Mouse (Mus musculus) CH12.LX (cell line): ENCODE measurements around the gene Lrguk. TPM values are rescaled to one million over a fixed set of nuclear protein-coding genes. Genes with fewer than 3 reads are reported as not detected.

Experiments used
- DNase-seq: peaks from one replicate; pipeline ENCODE4 v3.0.0-alpha.2; 2013; ENCODE audit errors: extremely low read depth
- H3K27ac ChIP-seq: 2 replicates; pipeline ENCODE4 v1.5.1; 2012; ENCODE audit warnings: low read depth, mild to moderate bottlenecking, control low read depth, moderate library complexity; ENCODE audit not compliant: insufficient read depth
- H3K27me3 ChIP-seq: replicated peaks from 2 replicates; pipeline ENCODE3; 2012; ENCODE audit warnings: inconsistent platforms
- H3K36me3 ChIP-seq, 2 experiments: replicated peaks in 1 of 2; 2 replicates each; pipeline versions ENCODE3 to v1.6.1; 2012; ENCODE audit warnings: inconsistent platforms in 1 of 2, low read length in 1 of 2, mild to moderate bottlenecking in 1 of 2, mixed read lengths in 1 of 2, moderate library complexity in 1 of 2; ENCODE audit not compliant: control insufficient read depth in 1 of 2, insufficient read depth in 1 of 2
- H3K4me1 ChIP-seq, 2 experiments: 2 replicates each; pipeline ENCODE4 v1.6.1; 2012; ENCODE audit warnings: inconsistent platforms in 1 of 2, moderate library complexity in 1 of 2; ENCODE audit not compliant: insufficient read depth in 2 of 2, control insufficient read depth in 1 of 2
- H3K4me2 ChIP-seq: 2 replicates; pipeline ENCODE4 v1.6.1; 2012; ENCODE audit warnings: low read depth, mild to moderate bottlenecking, control low read depth; ENCODE audit not compliant: poor library complexity, insufficient read depth, severe bottlenecking
- H3K4me3 ChIP-seq, 3 experiments: fragments of 150-350 bp in 1 of 3; sonication (generic) in 1 of 3; replicated peaks in 1 of 3; 2 replicates each; pipeline versions ENCODE3 to v1.5.1; 2011 to 2012; ENCODE audit warnings: low read depth in 2 of 3, low read length in 2 of 3, mild to moderate bottlenecking in 2 of 3, moderate library complexity in 2 of 3, control low read depth in 1 of 3, improper control_type of control experiment in 1 of 3, inconsistent platforms in 1 of 3, mixed read lengths in 1 of 3; ENCODE audit not compliant: poor library complexity in 1 of 3
- H3K79me2 ChIP-seq: replicated peaks from 2 replicates; pipeline ENCODE4 v1.6.1; 2012; ENCODE audit warnings: mild to moderate bottlenecking, moderate library complexity; ENCODE audit not compliant: control insufficient read depth, poor library complexity, insufficient read depth, severe bottlenecking; ENCODE audit errors: extremely low read depth
- H3K9ac ChIP-seq: 2 replicates; pipeline ENCODE4 v1.6.1; 2012; ENCODE audit warnings: low read depth, mild to moderate bottlenecking, control low read depth, moderate library complexity; ENCODE audit not compliant: insufficient read depth
- H3K9me3 ChIP-seq: replicated peaks from 2 replicates; pipeline ENCODE3; 2012; ENCODE audit warnings: low read length, inconsistent platforms, mixed read lengths
- BHLHE40 ChIP-seq: IDR thresholded peaks from 2 replicates; pipeline ENCODE4 v1.6.1; 2011; ENCODE audit warnings: mild to moderate bottlenecking, low read depth, low read length, improper control_type of control experiment
- CHD1 ChIP-seq: IDR thresholded peaks from 2 replicates; pipeline ENCODE4 v1.6.1; 2012; ENCODE audit warnings: low read depth, low read length, improper control_type of control experiment, inconsistent platforms
- CHD2 ChIP-seq: IDR thresholded peaks from 2 replicates; pipeline ENCODE4 v1.6.1; 2011; ENCODE audit warnings: low read length, improper control_type of control experiment
- ELF1 ChIP-seq: IDR thresholded peaks from 2 replicates; pipeline ENCODE4 v1.6.1; 2014; ENCODE audit warnings: low read depth, mild to moderate bottlenecking, inconsistent platforms, low read length, improper control_type of control experiment
- EP300 ChIP-seq: IDR thresholded peaks from 2 replicates; pipeline ENCODE4 v1.6.1; 2011; ENCODE audit warnings: low read length, improper control_type of control experiment
- GABPA ChIP-seq: IDR thresholded peaks from 2 replicates; pipeline ENCODE4 v1.6.1; 2012; ENCODE audit warnings: low read depth, low read length, improper control_type of control experiment, inconsistent platforms; ENCODE audit not compliant: insufficient replicate concordance
- HCFC1 ChIP-seq: IDR thresholded peaks from 2 replicates; pipeline ENCODE4 v1.6.1; 2012; ENCODE audit warnings: low read depth, mild to moderate bottlenecking, inconsistent platforms, low read length, improper control_type of control experiment
- IRF4 ChIP-seq: IDR thresholded peaks from 2 replicates; pipeline ENCODE4 v1.6.1; 2014; ENCODE audit warnings: low read depth, mild to moderate bottlenecking, inconsistent platforms, low read length, improper control_type of control experiment
- JUN ChIP-seq: IDR thresholded peaks from 2 replicates; pipeline ENCODE4 v1.6.1; 2011; ENCODE audit warnings: low read depth, mild to moderate bottlenecking, low read length, improper control_type of control experiment, moderate library complexity; ENCODE audit not compliant: insufficient read depth
- JUND ChIP-seq: conservative IDR thresholded peaks from 2 replicates; pipeline ENCODE4 v1.6.1; 2011; ENCODE audit warnings: low read depth, low read length, improper control_type of control experiment
- MAFK ChIP-seq: IDR thresholded peaks from 2 replicates; pipeline ENCODE4 v1.6.1; 2011; ENCODE audit warnings: low read length, improper control_type of control experiment; ENCODE audit not compliant: insufficient replicate concordance
- MAX ChIP-seq: IDR thresholded peaks from 2 replicates; pipeline ENCODE4 v1.6.1; 2011; ENCODE audit warnings: low read length, improper control_type of control experiment
- MEF2A ChIP-seq: IDR thresholded peaks from 2 replicates; pipeline ENCODE4 v1.6.1; 2014; ENCODE audit warnings: low read depth, mild to moderate bottlenecking, inconsistent platforms, low read length, improper control_type of control experiment, borderline replicate concordance
- MXI1 ChIP-seq: IDR thresholded peaks from 2 replicates; pipeline ENCODE4 v1.6.1; 2011; ENCODE audit warnings: mild to moderate bottlenecking, low read depth, low read length, improper control_type of control experiment
- MYC ChIP-seq: IDR thresholded peaks from 2 replicates; pipeline ENCODE4 v1.6.1; 2011; ENCODE audit warnings: low read depth, mild to moderate bottlenecking, improper control_type of control experiment, low read length
- NELFE ChIP-seq: IDR thresholded peaks from 2 replicates; pipeline ENCODE4 v1.6.1; 2011; ENCODE audit warnings: low read depth, low read length, improper control_type of control experiment
- NRF1 ChIP-seq: IDR thresholded peaks from 2 replicates; pipeline ENCODE4 v1.6.1; 2014; ENCODE audit warnings: low read depth, mild to moderate bottlenecking, inconsistent platforms, low read length, improper control_type of control experiment, moderate library complexity
- PAX5 ChIP-seq: IDR thresholded peaks from 2 replicates; pipeline ENCODE4 v1.6.1; 2012; ENCODE audit warnings: low read length, inconsistent platforms, mixed read lengths
- POLR2A ChIP-seq: IDR thresholded peaks from 2 replicates; pipeline ENCODE4 v1.6.1; 2011; ENCODE audit warnings: low read depth, mild to moderate bottlenecking, improper control_type of control experiment, low read length
- RCOR1 ChIP-seq: conservative IDR thresholded peaks from 2 replicates; pipeline ENCODE4 v1.6.1; 2012; ENCODE audit warnings: low read depth, mild to moderate bottlenecking, inconsistent platforms, low read length, improper control_type of control experiment
- SMC3 ChIP-seq: IDR thresholded peaks from 2 replicates; pipeline ENCODE4 v1.6.1; 2011; ENCODE audit warnings: low read depth, low read length, improper control_type of control experiment
- UBTF ChIP-seq: IDR thresholded peaks from 2 replicates; pipeline ENCODE4 v1.6.1; 2012; ENCODE audit warnings: low read depth, mild to moderate bottlenecking, inconsistent platforms, low read length, improper control_type of control experiment, moderate library complexity
- USF2 ChIP-seq: conservative IDR thresholded peaks from 2 replicates; pipeline ENCODE4 v1.6.1; 2011; ENCODE audit warnings: low read depth, low read length, improper control_type of control experiment
- ZC3H11A ChIP-seq: IDR thresholded peaks from 2 replicates; pipeline ENCODE4 v1.6.1; 2012; ENCODE audit warnings: low read depth, mild to moderate bottlenecking, inconsistent platforms, low read length, improper control_type of control experiment
- ZKSCAN1 ChIP-seq: IDR thresholded peaks from 2 replicates; pipeline ENCODE4 v1.6.1; 2012; ENCODE audit warnings: low read depth, inconsistent platforms, low read length, improper control_type of control experiment, borderline replicate concordance
- ZMIZ1 ChIP-seq: IDR thresholded peaks from 2 replicates; pipeline ENCODE4 v1.6.1; 2012; ENCODE audit warnings: low read depth, mild to moderate bottlenecking, inconsistent platforms, low read length, improper control_type of control experiment
- dilution Hi-C: fragments of 300-500 bp; cut with MboI; formaldehyde crosslinking; loops from 2 replicates; pipeline ENCODE4 v1.14.3; 2020; ENCODE audit warnings: low sequenced_read_pairs; ENCODE audit not compliant: extremely low pct_unique_long_range_greater_than_20kb, extremely low pct_ligation_motif_present
- in situ Hi-C: fragments of 300-500 bp; cut with MboI; formaldehyde crosslinking; loops from 3 replicates; pipeline ENCODE4 v1.14.3; 2019; ENCODE audit warnings: low sequenced_read_pairs, low pct_ligation_motif_present, low pct_unique_long_range_greater_than_20kb, mixed read lengths
- polyA plus RNA-seq: library from polyadenylated mRNA; unstranded; fragments of >175 nt; gene quantifications from 2 replicates; pipeline ENCODE4 v1.2.1, GENCODE M21; 2012; ENCODE audit warnings: low read depth; ENCODE audit not compliant: insufficient read length
- total RNA-seq, 2 experiments: library from RNA; depleted of rRNA; stranded (reverse); fragments of 300-350 nt in 1 of 2; fragments of >200 nt in 1 of 2; gene quantifications; 2 replicates each; pipeline ENCODE4 v1.2.3; 2012 to 2014

The Lrguk gene
- total and polyA plus RNA-seq, 3 experiments, result 0.85 to 1.6 (median 1.1) TPM

GRCm38 (mm10) chr6:34040624-34041235, 11.5 kb downstream of the Lrguk start (continued):
- no peak for TF ChIP-seq ZKSCAN1
- TF ChIP-seq PAX5, result no peak
- TF ChIP-seq EP300, result no peak
- TF ChIP-seq MXI1, result no peak
- TF ChIP-seq GABPA, result no peak
- no peak for TF ChIP-seq ELF1
- TF ChIP-seq USF2, result no peak

- H3K36me3 ChIP-seq, result peaks cover 0 to 6% of the 10 kb centered on the region in 2 experiments
- no peak overlapping the region for H3K4me3 ChIP-seq
- dilution Hi-C loops (no loop called here), in situ Hi-C loops (loop anchor here (10.0 kb wide), 1 partner anchor 233 kb away; no protein-coding TSS in a partner anchor)
- H3K9ac ChIP-seq, result no peak overlapping the region
- peaks cover 3% of the 10 kb centered on the region for H3K9me3 ChIP-seq
- H3K4me2 ChIP-seq, result no peak overlapping the region
- peaks cover 0 to 21% of the 10 kb centered on the region in 2 experiments; a peak in 2 of 4 replicates for H3K4me1 ChIP-seq
- DNase-seq, result no peak
- H3K27ac ChIP-seq, result no peak overlapping the region
- no peaks in the 10 kb centered on the region for H3K79me2 ChIP-seq
- TF ChIP-seq SMC3 (no peak), JUND (no peak), JUN (no peak), PAX5 (no peak), NELFE (no peak), POLR2A (no peak), CHD1 (no peak), ZMIZ1 (no peak)
- TF ChIP-seq, all 38 proteins: peak for 0
- H3K27me3 ChIP-seq, result no peaks in the 10 kb centered on the region
Measured at GRCm38 (mm10) chr6:34041589-34042280, 12.5 kb downstream of the Lrguk start.

- dilution Hi-C loops (no loop called here), in situ Hi-C loops (loop anchor here (10.0 kb wide), 1 partner anchor 230 kb away; no protein-coding TSS in a partner anchor)
- peaks cover 0 to 6% of the 10 kb centered on the region in 2 experiments for H3K36me3 ChIP-seq
- no peak for DNase-seq
- TF ChIP-seq ZC3H11A, result no peak
- no peak for TF ChIP-seq POLR2A
- no peak for TF ChIP-seq EP300
- no peak for TF ChIP-seq SMC3
- TF ChIP-seq NELFE, result no peak
- no peak for TF ChIP-seq RCOR1
- no peak for TF ChIP-seq BHLHE40
- TF ChIP-seq IRF4, result no peak
- no peak for TF ChIP-seq NRF1
- TF ChIP-seq MEF2A, result no peak
- no peak for TF ChIP-seq CHD2
- no peak for TF ChIP-seq UBTF
- TF ChIP-seq MAFK, result no peak
- TF ChIP-seq MAX, result no peak
- TF ChIP-seq HCFC1, result no peak
- TF ChIP-seq MYC, result no peak
- no peaks in the 10 kb centered on the region for H3K27me3 ChIP-seq
- H3K4me2 ChIP-seq, result no peak overlapping the region
- no peaks in the 10 kb centered on the region for H3K79me2 ChIP-seq
- H3K9ac ChIP-seq, result no peak overlapping the region
- H3K9me3 ChIP-seq, result peaks cover 3% of the 10 kb centered on the region
- H3K4me3 ChIP-seq, result no peak overlapping the region
- H3K4me1 ChIP-seq, result peaks cover 0 to 24% of the 10 kb centered on the region in 2 experiments; a peak in 2 of 4 replicates
- H3K27ac ChIP-seq, result no peak overlapping the region
Measured at GRCm38 (mm10) chr6:34044228-34044811, 15.1 kb downstream of the Lrguk start.
